Mouse (Mus musculus) forebrain, postnatal 0 days (tissue): ENCODE results near the gene Hoxb5. TPM values are rescaled to one million over a fixed set of nuclear protein-coding genes. Genes with fewer than 3 reads are reported as not detected.

Source experiments
- ATAC-seq: fragments of 200-750 bp; cut with Nextera tagmentation; 2 replicates; pipeline ENCODE4 v1.8.0; 2017; ENCODE audit warnings: mild to moderate bottlenecking, moderate library complexity
- DNase-seq: peaks from one replicate; pipeline ENCODE4 v3.0.0-alpha.2; 2015
- H3K27ac ChIP-seq: fragments of 300-500 bp; sonication (generic); 2 replicates; pipeline ENCODE4 v1.5.1; 2014; ENCODE audit warnings: low read depth, mild to moderate bottlenecking, antibody characterized with exemption, low read length, moderate library complexity, mixed read lengths
- H3K27me3 ChIP-seq: fragments of 300-500 bp; sonication (generic); 2 replicates; pipeline ENCODE4 v1.6.1; 2014; ENCODE audit warnings: mild to moderate bottlenecking, low read length, mixed read lengths; ENCODE audit not compliant: insufficient read depth
- H3K36me3 ChIP-seq: fragments of 300-500 bp; sonication (generic); 2 replicates; pipeline ENCODE4 v1.6.1; 2014; ENCODE audit warnings: mild to moderate bottlenecking, moderate library complexity; ENCODE audit not compliant: insufficient read depth
- H3K4me1 ChIP-seq: fragments of 300-500 bp; sonication (generic); 2 replicates; pipeline ENCODE4 v1.6.1; 2014; ENCODE audit warnings: antibody characterized with exemption; ENCODE audit not compliant: insufficient read depth
- H3K4me2 ChIP-seq: fragments of 300-500 bp; sonication (generic); 2 replicates; pipeline ENCODE4 v1.6.1; 2014; ENCODE audit warnings: low read depth, mild to moderate bottlenecking, moderate library complexity
- H3K4me3 ChIP-seq: fragments of 300-500 bp; sonication (generic); 2 replicates; pipeline ENCODE4 v1.5.1; 2014; ENCODE audit warnings: low read depth, low read length, mixed read lengths
- H3K9ac ChIP-seq: fragments of 300-500 bp; sonication (generic); 2 replicates; pipeline ENCODE4 v1.6.1; 2014; ENCODE audit warnings: mild to moderate bottlenecking
- H3K9me3 ChIP-seq: fragments of 300-500 bp; sonication (generic); 2 replicates; pipeline ENCODE4 v1.6.1; 2016; ENCODE audit warnings: low read length
- CTCF ChIP-seq: sonication (generic); IDR thresholded peaks from 2 replicates; pipeline ENCODE4 v1.5.1; 2016; ENCODE audit warnings: antibody characterized with exemption, control low read depth, low read depth
- WGBS: fragments of 180-500 bp; shearing (Covaris S2); extraction: QIAGEN DNeasy Blood & Tissue Kit; methylation state at CpG from one replicate; pipeline ENCODE4 v1.1.7; 2014; 5-methylcytosine and 5-hydroxymethylcytosine counted together
- polyA plus RNA-seq: library from polyadenylated mRNA; unstranded; fragments of >200 nt; fragmentation: Nextera tagmentation; extraction: Ambion mirVana; gene quantifications from 2 replicates; pipeline ENCODE4 v1.2.1, GENCODE M21; 2015
- total RNA-seq: library from RNA; depleted of rRNA; stranded (reverse); fragments of >200 nt; gene quantifications from 2 replicates; pipeline ENCODE4 v1.2.3, GENCODE M21; 2014

Gene Hoxb5
- total and polyA plus RNA-seq, 2 experiments from 2014 or later = not detected

DNA sequence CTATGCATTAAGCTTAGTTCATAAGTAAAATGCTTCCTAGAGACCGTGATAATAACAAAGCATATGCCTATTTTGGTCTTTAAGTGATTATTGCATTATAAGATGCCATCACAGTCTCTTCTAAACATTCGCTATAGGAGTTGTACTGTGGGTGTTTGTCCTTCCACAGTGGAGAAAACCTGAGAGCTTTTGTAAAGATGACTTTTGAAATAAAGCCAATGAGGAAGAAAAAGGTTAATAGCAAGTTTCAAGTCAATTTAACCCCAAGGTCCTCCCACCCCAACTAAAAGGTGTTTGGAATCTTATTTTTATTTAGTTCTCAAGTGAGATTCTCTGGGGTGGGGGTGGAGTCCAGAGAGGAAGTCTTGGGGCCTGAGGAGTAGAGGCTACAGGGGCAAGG, 10.0 kb downstream of the Hoxb5 start:
- ATAC-seq = no peak
- Histone ChIP-seq H3K4me3 (no peak overlapping the region), H3K9ac (no peak overlapping the region), H3K4me2 (no peak overlapping the region), H3K27ac (no peak overlapping the region), H3K27me3 (peaks cover 99% of the 10 kb centered on the region), H3K36me3 (no peaks in the 10 kb centered on the region), H3K9me3 (no peaks in the 10 kb centered on the region), H3K4me1 (no peaks in the 10 kb centered on the region)
- no peak for DNase-seq
- 15% methylated on average over 2 of the region's 2 CpGs for WGBS
- no peak for TF ChIP-seq CTCF

DNA sequence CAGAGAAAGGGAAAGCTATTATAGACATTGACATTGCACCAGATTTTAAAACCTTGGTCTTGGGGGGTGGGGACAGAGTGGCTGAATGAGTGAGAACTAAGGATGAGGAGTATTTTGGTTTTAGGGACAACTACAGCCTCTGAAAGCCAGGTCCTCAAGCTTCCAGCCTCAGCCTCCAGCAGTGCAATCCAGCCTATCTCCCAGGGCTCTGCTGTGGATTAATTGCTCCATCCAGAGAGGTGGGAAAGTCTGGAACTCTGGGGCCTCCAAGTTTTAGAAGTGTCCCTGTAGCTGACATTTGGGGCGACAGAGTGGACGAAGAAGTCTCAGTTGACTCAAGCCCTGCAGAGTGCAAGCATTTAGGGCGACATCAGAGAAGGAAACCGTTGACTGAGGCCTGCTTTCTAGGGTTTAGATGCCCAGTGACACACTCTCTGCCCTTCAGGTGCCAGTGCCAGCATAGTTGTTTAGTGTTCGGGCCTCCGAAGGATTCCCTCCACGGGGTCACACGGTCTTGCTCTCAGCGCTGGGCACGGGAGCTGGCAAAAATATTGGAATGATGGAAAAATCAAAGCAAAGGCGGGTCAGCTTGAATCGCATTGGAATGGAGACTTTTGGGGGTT, 10.8 kb downstream of the Hoxb5 start:
- Histone ChIP-seq H3K9ac (no peak overlapping the region), H3K4me3 (no peak overlapping the region), H3K27ac (no peak overlapping the region), H3K36me3 (no peaks in the 10 kb centered on the region), H3K4me1 (no peaks in the 10 kb centered on the region), H3K9me3 (no peaks in the 10 kb centered on the region), H3K4me2 (no peak overlapping the region), H3K27me3 (peaks cover 99% of the 10 kb centered on the region)
- no peak for DNase-seq
- WGBS = 4% methylated on average over 12 of the region's 12 CpGs
- no peak for TF ChIP-seq CTCF
- ATAC-seq = no peak

DNA sequence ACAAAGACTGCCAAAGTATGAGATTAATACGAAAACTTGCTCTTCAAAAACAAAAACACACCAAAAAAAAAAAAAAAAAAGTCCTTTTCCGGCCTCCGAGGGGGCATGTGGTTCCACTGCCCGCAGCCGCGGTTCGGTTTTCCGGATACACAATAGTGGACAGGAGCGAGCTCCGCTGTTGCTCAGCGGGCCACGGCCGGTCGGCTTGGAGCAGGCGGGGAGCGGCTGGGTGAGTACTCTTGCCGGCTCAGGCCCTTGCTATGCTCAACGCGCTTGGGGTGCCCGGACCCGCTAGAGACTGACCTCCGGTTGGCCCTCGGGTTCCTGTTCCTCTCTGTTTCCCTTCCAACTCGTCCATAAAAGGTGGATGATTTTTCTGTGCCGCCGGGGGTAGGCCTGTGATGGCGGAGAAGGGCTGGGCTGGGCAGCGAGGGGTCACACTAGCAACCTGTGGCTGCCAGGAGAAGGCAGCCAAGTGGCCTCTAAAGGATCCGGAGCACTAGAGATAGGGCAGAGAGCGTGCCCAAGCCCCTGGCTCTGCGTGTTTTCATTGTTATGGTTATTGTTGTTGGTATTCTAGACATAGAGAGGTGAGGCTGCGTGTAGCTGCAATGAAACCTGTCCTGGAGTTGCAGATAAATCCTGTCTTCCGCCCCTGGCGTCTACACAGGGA, 11.7 kb downstream of the Hoxb5 start:
- ATAC-seq (no peak), DNase-seq (no peak)
- 3% methylated on average over 34 of the region's 34 CpGs for WGBS
- H3K4me1 ChIP-seq = no peaks in the 10 kb centered on the region
- TF ChIP-seq CTCF = no peak
- no peak overlapping the region for H3K9ac ChIP-seq
- peaks cover 99% of the 10 kb centered on the region for H3K27me3 ChIP-seq
- no peak overlapping the region for H3K4me3 ChIP-seq
- no peak overlapping the region for H3K4me2 ChIP-seq
- no peaks in the 10 kb centered on the region for H3K9me3 ChIP-seq
- no peak overlapping the region for H3K27ac ChIP-seq
- no peaks in the 10 kb centered on the region for H3K36me3 ChIP-seq

DNA sequence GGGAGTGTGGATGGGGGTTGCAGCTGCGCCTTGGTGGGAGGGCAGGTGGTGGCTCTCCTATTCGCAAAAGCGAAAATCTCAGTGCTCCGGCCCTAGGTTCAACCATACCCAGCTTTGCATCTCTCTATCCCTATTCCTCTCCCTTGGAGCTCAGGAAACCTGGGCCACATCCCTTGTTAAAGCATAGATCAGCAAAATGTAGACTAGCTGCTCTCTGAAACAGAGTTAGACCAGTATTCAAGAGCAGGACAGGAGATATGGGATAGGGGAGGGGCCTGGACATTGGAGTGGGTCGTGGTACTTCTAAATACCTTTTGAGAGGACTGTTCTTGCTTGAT, 12.2 kb downstream of the Hoxb5 start:
- H3K4me2 ChIP-seq = no peak overlapping the region
- DNase-seq (no peak), ATAC-seq (no peak)
- peaks cover 99% of the 10 kb centered on the region for H3K27me3 ChIP-seq
- no peaks in the 10 kb centered on the region for H3K36me3 ChIP-seq
- H3K9ac ChIP-seq = no peak overlapping the region
- no peak for TF ChIP-seq CTCF
- H3K9me3 ChIP-seq = no peaks in the 10 kb centered on the region
- no peaks in the 10 kb centered on the region for H3K4me1 ChIP-seq
- H3K4me3 ChIP-seq = no peak overlapping the region
- H3K27ac ChIP-seq = no peak overlapping the region
- 2% methylated on average over 5 of the region's 5 CpGs for WGBS

DNA sequence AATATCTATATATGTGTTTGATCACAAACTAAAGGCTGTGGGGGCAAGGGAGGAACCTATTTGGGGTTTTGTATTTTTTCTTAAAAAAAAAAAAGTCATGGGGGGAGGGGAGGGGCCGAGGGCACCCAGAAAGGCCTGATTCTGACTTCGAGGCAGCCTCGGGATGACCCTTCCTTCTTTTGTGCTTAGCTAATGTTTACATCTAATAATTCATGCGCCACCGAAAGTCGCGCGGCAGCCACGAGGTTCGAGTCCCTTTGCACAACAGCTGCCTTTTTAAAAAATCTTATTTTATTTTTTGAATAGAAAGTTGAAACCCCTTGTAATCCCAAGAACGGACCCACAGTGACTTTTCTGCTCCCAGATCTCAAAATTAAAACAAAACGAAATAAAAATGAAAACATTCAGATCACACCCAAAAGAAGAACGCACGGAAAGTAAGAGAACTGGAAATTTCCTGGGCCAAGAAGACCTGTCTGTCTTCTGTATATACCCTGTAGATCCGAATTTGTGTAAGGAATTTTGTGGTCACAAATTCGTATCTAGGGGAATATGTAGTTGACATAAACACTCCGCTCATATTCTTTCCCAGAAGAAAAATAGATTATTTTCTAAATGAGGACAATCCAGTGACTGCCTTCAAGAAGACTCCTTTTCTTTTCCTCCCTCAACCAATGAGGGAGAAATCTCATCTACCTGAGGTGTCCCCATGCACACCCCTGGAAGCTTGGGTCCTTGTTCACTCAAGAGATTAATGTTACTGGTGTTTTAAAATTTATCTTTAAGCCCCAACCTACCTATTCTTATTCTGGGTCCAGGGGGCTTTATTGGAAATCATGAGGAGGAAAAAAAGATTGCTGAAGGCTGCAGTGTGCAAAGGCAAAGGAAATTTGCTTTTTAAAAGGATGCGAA, 13.8 kb downstream of the Hoxb5 start:
- Histone ChIP-seq H3K9ac (no peak overlapping the region), H3K4me3 (no peak overlapping the region), H3K36me3 (no peaks in the 10 kb centered on the region), H3K4me1 (no peaks in the 10 kb centered on the region), H3K4me2 (no peak overlapping the region), H3K27ac (no peak overlapping the region), H3K9me3 (no peaks in the 10 kb centered on the region), H3K27me3 (peaks cover 99% of the 10 kb centered on the region)
- WGBS = 5% methylated on average over 18 of the region's 18 CpGs
- DNase-seq (peak; percentile 69), ATAC-seq (no peak)
- no peak for TF ChIP-seq CTCF

DNA sequence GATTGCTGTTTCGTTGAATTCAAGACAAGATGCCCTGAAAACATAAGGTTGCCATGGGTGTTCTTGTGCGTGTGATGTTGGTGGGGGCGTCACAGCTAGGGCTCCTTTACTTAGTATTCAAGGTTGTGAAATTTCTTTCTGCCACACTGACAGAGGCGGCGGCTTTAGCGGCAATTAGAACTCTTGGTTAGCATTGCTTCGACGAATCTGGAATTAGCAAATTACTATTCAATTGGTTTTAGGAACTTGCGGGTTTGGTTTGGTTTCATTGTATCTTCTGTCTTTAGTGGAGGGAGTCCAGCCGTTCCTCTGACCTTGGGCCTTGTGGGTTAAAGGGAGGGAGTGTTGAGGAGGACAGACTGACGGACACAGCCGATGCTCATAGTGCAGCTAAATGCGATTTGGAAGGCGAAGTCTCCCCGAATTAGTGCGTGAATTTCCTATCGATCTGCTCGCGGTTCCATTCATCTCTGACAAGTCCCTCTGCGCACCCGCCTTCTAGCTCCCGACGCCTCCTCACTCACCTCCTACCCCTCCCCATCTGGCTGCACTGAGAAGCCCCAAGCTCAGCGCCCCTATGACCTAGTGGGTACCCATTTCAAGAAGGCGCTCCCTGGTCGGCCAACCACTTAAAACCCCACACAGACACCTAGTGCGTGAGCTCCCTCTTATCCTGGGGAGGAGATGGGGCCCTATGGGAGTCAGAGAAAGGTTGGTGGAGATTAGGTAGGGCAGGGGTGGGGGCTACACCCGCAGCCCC, 14.7 kb downstream of the Hoxb5 start, which contains the start of gene Hoxb4:
TSS of gene Hoxb4 (plus strand) at position 660 of the 760 bp plus-strand sequence.
- no peak within 1 kb of the TSS for H3K9ac ChIP-seq
- H3K9me3 ChIP-seq = no peaks in the 10 kb centered on the region
- TF ChIP-seq CTCF = no peak
- 1% methylated on average over 28 of the region's 28 CpGs for WGBS
- no peak within 1 kb of the TSS for H3K4me3 ChIP-seq
- no peak within 1 kb of the TSS for H3K27ac ChIP-seq
- DNase-seq (peak; percentile 62), ATAC-seq (no peak)
- H3K27me3 ChIP-seq = peaks cover 99% of the 10 kb centered on the region
- peak within 1 kb of the TSS; percentile 10; the same call in 1 of the 2 replicates for H3K4me2 ChIP-seq
- H3K4me1 ChIP-seq = no peaks in the 10 kb centered on the region
- H3K36me3 ChIP-seq = no peaks in the 10 kb centered on the region
